Mouse (Mus musculus) forebrain, embryonic 15.5 days (tissue): ENCODE measurements around the gene Prr7. TPM values are rescaled to one million over a fixed set of nuclear protein-coding genes. Genes with fewer than 3 reads are reported as not detected.

Experiments used
- ATAC-seq: fragments of 200-750 bp; cut with Nextera tagmentation; replicated peaks from 2 replicates; pipeline ENCODE4 v1.8.0; 2017; ENCODE audit warnings: mild to moderate bottlenecking, moderate TSS enrichment, moderate library complexity
- H3K27ac ChIP-seq: fragments of 300-500 bp; sonication (generic); replicated peaks from 2 replicates; pipeline ENCODE4 v1.5.1; 2015; ENCODE audit warnings: mild to moderate bottlenecking, inconsistent platforms
- H3K27me3 ChIP-seq: fragments of 300-500 bp; sonication (generic); 2 replicates; pipeline ENCODE4 v1.6.1; 2015; ENCODE audit warnings: inconsistent platforms
- H3K36me3 ChIP-seq: fragments of 300-500 bp; sonication (generic); 2 replicates; pipeline ENCODE4 v1.6.1; 2015; ENCODE audit warnings: mild to moderate bottlenecking, inconsistent platforms
- H3K4me1 ChIP-seq: fragments of 300-500 bp; sonication (generic); 2 replicates; pipeline ENCODE4 v1.6.1; 2015; ENCODE audit warnings: inconsistent platforms
- H3K4me2 ChIP-seq: fragments of 300-500 bp; sonication (generic); replicated peaks from 2 replicates; pipeline ENCODE4 v1.6.1; 2015; ENCODE audit warnings: mild to moderate bottlenecking, inconsistent platforms
- H3K4me3 ChIP-seq: fragments of 300-500 bp; sonication (generic); 2 replicates; pipeline ENCODE4 v1.5.1; 2015; ENCODE audit warnings: mild to moderate bottlenecking, inconsistent platforms
- H3K9ac ChIP-seq: fragments of 300-500 bp; sonication (generic); replicated peaks from 2 replicates; pipeline ENCODE4 v1.6.1; 2015; ENCODE audit warnings: mild to moderate bottlenecking, inconsistent platforms
- H3K9me3 ChIP-seq: fragments of 300-500 bp; sonication (generic); 2 replicates; pipeline ENCODE4 v1.6.1; 2016; ENCODE audit warnings: inconsistent platforms
- WGBS: fragments of 180-500 bp; shearing (Covaris S2); methylation state at CpG from one replicate; pipeline ENCODE4 v1.1.7; 2015; ENCODE audit warnings: mixed read lengths; 5-methylcytosine and 5-hydroxymethylcytosine counted together
- polyA plus RNA-seq: library from polyadenylated mRNA; unstranded; fragments of >200 nt; fragmentation: Nextera tagmentation; extraction: Ambion mirVana; gene quantifications from 2 replicates; pipeline ENCODE4 v1.2.1, GENCODE M21; 2015

Prr7 gene
- polyA plus RNA-seq, 1 experiment from 2014 or later = 3.2 TPM

DNA sequence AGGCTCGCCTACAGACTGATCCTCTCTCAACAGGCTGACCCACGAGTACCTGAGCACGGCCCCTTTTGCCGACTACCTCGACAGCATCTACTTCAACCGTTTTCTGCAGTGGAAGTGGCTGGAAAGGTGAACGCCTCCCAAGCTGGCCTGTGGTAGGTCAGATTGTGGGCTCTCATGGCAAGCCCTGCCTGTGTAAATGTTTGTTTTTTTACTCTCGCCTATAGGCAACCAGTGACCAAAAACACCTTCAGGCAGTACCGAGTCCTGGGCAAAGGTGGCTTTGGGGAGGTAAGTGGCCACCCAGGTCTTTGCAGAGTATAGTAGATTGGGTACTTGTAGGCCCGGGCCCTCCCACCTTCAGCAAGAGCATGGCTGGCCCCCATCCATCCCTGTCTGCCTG is 12.8 kb upstream of the Prr7 start:
- H3K4me2 ChIP-seq = no peak overlapping the region
- no peak for ATAC-seq
- no peak overlapping the region for H3K4me3 ChIP-seq
- H3K36me3 ChIP-seq = peaks cover 54% of the 10 kb centered on the region
- no peak overlapping the region for H3K27ac ChIP-seq
- H3K27me3 ChIP-seq = no peaks in the 10 kb centered on the region
- WGBS = 95% methylated on average over 10 of the region's 10 CpGs
- peaks cover 14% of the 10 kb centered on the region for H3K4me1 ChIP-seq
- H3K9ac ChIP-seq = no peak overlapping the region
- H3K9me3 ChIP-seq = no peaks in the 10 kb centered on the region

DNA sequence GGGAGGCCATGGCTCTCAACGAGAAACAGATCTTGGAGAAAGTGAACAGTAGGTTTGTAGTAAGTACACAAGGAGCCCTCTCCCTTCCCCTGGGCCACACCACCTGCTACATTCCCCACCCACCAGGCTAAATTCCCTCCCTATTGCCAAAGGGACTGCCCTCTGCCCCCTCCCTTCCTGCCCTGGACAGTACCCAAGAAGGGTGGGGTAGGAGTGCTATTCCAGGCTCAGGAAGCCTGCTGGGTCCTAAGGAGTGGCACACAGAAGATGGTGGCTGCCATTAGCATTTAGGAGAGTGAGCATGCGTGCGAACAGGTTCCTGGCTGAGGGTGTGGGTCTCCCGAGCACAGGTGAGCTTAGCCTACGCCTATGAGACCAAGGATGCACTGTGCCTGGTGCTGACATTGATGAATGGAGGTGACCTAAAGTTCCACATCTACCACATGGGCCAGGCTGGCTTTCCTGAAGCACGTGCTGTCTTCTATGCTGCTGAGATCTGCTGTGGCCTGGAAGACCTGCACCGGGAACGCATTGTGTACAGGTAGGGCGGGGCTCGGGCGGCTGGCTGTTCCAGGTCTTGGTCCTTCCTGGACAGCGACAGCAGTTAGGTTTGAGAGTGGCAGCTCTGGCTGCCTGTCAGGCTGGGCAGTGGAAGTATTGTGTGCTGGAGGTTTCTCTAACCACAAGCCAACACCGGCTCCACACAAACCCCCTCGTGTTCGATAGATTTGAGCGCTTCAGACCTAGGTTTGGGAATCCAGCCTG is 12.1 kb upstream of the Prr7 start:
- Histone ChIP-seq H3K27me3 (no peaks in the 10 kb centered on the region), H3K4me3 (no peak overlapping the region), H3K9me3 (no peaks in the 10 kb centered on the region), H3K36me3 (peaks cover 55% of the 10 kb centered on the region), H3K4me1 (peaks cover 8% of the 10 kb centered on the region), H3K9ac (no peak overlapping the region), H3K27ac (no peak overlapping the region), H3K4me2 (no peak overlapping the region)
- 95% methylated on average over 16 of the region's 16 CpGs for WGBS
- no peak for ATAC-seq

DNA sequence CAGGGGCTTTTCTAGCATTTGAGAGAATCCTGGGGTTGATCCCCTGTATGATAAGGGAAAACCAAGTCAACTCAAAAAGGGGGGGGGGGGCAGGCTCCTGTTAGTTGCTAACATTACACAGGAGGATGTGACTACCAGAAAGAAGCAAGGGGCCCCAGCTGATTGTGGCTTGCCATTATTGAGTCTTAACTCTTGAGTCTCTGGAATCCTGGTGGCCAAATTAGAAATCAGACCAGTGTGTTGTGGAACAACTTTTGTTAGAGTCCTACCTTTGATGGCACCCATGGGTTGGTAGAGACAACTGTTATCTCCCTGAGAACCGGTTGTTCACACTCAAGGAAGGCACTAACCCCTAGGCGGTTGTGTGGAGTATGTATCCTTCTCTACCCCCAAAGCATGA is 1.1 kb upstream of the Prr7 start:
- ATAC-seq = no peak
- Histone ChIP-seq H3K27ac (peak overlapping the region; percentile 97; the same call in 1 of the 2 replicates), H3K9ac (no peak overlapping the region), H3K9me3 (no peaks in the 10 kb centered on the region), H3K36me3 (peaks cover 24% of the 10 kb centered on the region), H3K4me1 (peaks cover 37% of the 10 kb centered on the region), H3K4me3 (peak overlapping the region; percentile 81; the same call in 1 of the 2 replicates), H3K27me3 (no peaks in the 10 kb centered on the region), H3K4me2 (no peak overlapping the region)
- WGBS = 46% methylated on average over 2 of the region's 2 CpGs

- H3K4me1 ChIP-seq = peaks cover 42% of the 10 kb centered on the region
- H3K27me3 ChIP-seq = no peaks in the 10 kb centered on the region
- peak overlapping the region; percentile 81 for H3K4me3 ChIP-seq
- H3K4me2 ChIP-seq = peak overlapping the region; percentile 84
- H3K36me3 ChIP-seq = peaks cover 20% of the 10 kb centered on the region
- 8% methylated on average over 14 of the region's 14 CpGs for WGBS
- ATAC-seq = no peak; the same call in 1 of the 2 replicates
- H3K27ac ChIP-seq = peak overlapping the region; percentile 97
- peak overlapping the region; percentile 89 for H3K9ac ChIP-seq
- H3K9me3 ChIP-seq = no peaks in the 10 kb centered on the region
These were observed 554 bp upstream of the Prr7 start for GRCm38 (mm10) chr13:55463399-55464026.

- Histone ChIP-seq H3K9ac (peak overlapping the region; percentile 89), H3K9me3 (no peaks in the 10 kb centered on the region), H3K27ac (peak overlapping the region; percentile 97), H3K4me3 (peak overlapping the region; percentile 81), H3K4me1 (peaks cover 59% of the 10 kb centered on the region), H3K36me3 (peaks cover 3% of the 10 kb centered on the region; the same call in 1 of the 2 replicates), H3K4me2 (peak overlapping the region; percentile 84), H3K27me3 (no peaks in the 10 kb centered on the region)
- WGBS = 3% methylated on average over 3 of the region's 3 CpGs
- ATAC-seq = peak; percentile 14; the same call in 1 of the 2 replicates
These were observed 1.1 kb downstream of the Prr7 start for GRCm38 (mm10) chr13:55465184-55465583.

GRCm38 (mm10) chr13:55465830-55466440 is 1.9 kb downstream of the Prr7 start:
- Histone ChIP-seq H3K27ac (peak overlapping the region; percentile 97), H3K4me2 (peak overlapping the region; percentile 84), H3K36me3 (0 out of 2 replicates have a peak, but pooled peaks cover 2% of the 10 kb centered on the region), H3K9me3 (no peaks in the 10 kb centered on the region), H3K9ac (peak overlapping the region; percentile 89), H3K4me1 (peaks cover 67% of the 10 kb centered on the region), H3K4me3 (peak overlapping the region; percentile 81), H3K27me3 (no peaks in the 10 kb centered on the region)
- ATAC-seq = no peak
- WGBS = 51% methylated on average over 5 of the region's 5 CpGs

DNA sequence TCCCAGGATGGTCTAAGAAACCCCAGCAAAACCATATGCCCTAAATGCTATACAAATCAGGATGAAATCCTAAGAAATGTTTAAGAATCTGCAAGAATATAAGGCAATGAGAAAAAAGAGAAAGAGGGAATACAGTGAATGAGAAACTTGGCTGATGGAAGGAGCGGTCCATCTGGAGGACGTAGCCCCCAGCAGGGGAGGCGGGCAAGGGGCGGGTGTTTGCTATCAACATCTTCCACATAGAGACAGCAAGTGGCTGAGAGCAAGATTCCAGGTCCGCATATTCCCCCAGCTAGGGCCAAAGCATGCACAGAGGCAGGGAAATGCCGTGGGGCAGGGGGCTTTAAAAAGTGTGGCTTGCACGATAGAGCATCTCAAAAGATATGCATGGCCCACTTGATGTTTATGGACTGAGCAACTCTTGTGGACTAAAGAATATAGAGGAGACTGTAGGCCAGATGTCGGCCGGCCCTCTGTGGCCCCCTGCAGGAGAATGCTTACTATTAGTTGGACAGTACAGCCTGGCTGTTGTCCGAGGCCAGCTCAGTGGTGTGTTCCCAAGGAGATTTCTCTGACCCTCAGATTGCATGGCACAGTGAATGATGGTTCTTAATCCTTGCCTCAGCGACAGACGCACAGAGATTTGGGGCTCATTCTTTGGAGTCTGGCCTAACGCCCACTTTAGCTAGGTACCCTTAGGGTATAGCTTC is 4.9 kb downstream of the Prr7 start:
- H3K27ac ChIP-seq = peak overlapping the region; percentile 92
- H3K27me3 ChIP-seq = no peaks in the 10 kb centered on the region
- no peak overlapping the region for H3K9ac ChIP-seq
- H3K36me3 ChIP-seq = peaks cover 8% of the 10 kb centered on the region
- H3K4me2 ChIP-seq = no peak overlapping the region
- peaks cover 89% of the 10 kb centered on the region for H3K4me1 ChIP-seq
- no peaks in the 10 kb centered on the region for H3K9me3 ChIP-seq
- no peak overlapping the region for H3K4me3 ChIP-seq
- no peak for ATAC-seq
- 33% methylated on average over 13 of the region's 13 CpGs for WGBS

DNA sequence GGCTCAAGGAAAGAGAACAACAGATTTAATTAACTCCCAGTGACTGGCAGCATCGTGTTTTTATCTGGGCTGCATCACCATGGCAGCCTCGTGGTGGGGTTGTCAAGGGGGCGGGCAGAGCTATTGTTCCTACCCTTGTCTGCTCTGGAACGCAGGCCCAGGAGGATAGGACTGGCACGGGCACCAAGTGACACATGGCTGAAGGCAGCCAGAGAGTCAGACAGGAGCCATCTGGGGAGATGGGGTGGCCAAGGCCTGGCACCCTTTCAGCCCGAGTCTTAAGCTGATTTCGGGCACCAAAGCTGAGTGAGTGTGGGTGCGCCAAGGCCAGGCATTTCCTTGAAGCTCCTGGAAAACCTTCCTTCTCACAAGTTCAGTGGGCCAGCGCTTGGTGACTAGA is 6.3 kb downstream of the Prr7 start:
- H3K9me3 ChIP-seq = no peaks in the 10 kb centered on the region
- H3K36me3 ChIP-seq = peaks cover 17% of the 10 kb centered on the region
- H3K4me1 ChIP-seq = peaks cover 93% of the 10 kb centered on the region
- H3K4me3 ChIP-seq = no peak overlapping the region
- H3K27ac ChIP-seq = peak overlapping the region; percentile 92
- peak overlapping the region; percentile 99 for H3K4me2 ChIP-seq
- peak overlapping the region; percentile 75 for H3K9ac ChIP-seq
- WGBS = 20% methylated on average over 9 of the region's 9 CpGs
- H3K27me3 ChIP-seq = no peaks in the 10 kb centered on the region
- ATAC-seq = 0 out of 2 replicates have a peak, but pooled peaks have one; percentile 19

GRCm38 (mm10) chr13:55471156-55471818 is 7.2 kb downstream of the Prr7 start:
- Histone ChIP-seq H3K4me2 (peak overlapping the region; percentile 99), H3K9me3 (no peaks in the 10 kb centered on the region), H3K4me1 (peaks cover 89% of the 10 kb centered on the region), H3K9ac (peak overlapping the region; percentile 75), H3K27me3 (no peaks in the 10 kb centered on the region), H3K27ac (peak overlapping the region; percentile 92), H3K36me3 (peaks cover 26% of the 10 kb centered on the region), H3K4me3 (peak overlapping the region; percentile 54)
- ATAC-seq = peak; percentile 55
- under 1% methylated on average over 54 of the region's 54 CpGs for WGBS

- H3K4me3 ChIP-seq = peak overlapping the region; percentile 54
- H3K9ac ChIP-seq = peak overlapping the region; percentile 75
- no peaks in the 10 kb centered on the region for H3K9me3 ChIP-seq
- WGBS = under 1% methylated on average over 31 of the region's 31 CpGs
- no peak for ATAC-seq
- H3K4me1 ChIP-seq = peaks cover 85% of the 10 kb centered on the region
- H3K27ac ChIP-seq = peak overlapping the region; percentile 92
- H3K4me2 ChIP-seq = peak overlapping the region; percentile 99
- no peaks in the 10 kb centered on the region for H3K27me3 ChIP-seq
- H3K36me3 ChIP-seq = peaks cover 31% of the 10 kb centered on the region
These were observed 7.7 kb downstream of the Prr7 start for GRCm38 (mm10) chr13:55471819-55472131.
